Mouse (Mus musculus): ENCODE measurements at regions not wholly inside any gene's neighbourhood (a gene's known extent, or its start where the extent isn't known, plus 50 kb on each side); places are given as distances from the start of the nearest gene placed in this dataset.

DNA sequence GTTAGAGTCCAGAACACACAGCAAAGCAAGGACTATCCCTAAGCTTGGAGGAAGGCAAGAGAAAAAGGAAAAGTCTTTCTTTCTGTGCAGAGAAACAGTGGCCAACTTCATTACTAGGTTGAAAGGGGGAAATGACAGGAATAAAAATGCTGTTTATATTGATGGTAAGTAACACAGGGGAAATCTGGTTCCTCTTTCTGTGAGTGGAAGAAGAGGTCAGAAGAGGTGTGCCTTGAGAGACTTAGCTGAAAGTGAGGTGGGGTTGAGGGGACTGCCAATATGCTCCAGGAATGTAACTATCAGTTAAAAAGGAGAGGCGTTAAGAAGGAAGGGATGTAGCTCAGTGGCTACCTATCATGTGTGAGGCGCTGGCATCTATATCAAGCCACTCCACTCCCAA, 327.5 kb downstream of the Tex13c3 start:
- TF ChIP-seq CTCF (IDR thresholded peaks at IDR 0.05; ENCODE audit: low read depth, low read length) (no peak), POLR2A (IDR thresholded peaks at IDR 0.05; ENCODE audit: extremely low read depth, insufficient read depth, low read length) (no peak)

Measured in liver, adult 2 months (tissue).